Mouse (Mus musculus): ENCODE data around the gene Krtap7-1. TPM values are rescaled to one million over a fixed set of nuclear protein-coding genes. Genes with fewer than 3 reads are reported as not detected.

Krtap7-1 gene
- polyA plus RNA-seq, 1 experiment = not detected

GRCm38 (mm10) chr16:89513431-89513830 lies 5.3 kb upstream of the Krtap7-1 start:
- TF ChIP-seq CTCF (IDR thresholded peaks at IDR 0.05; ENCODE audit: low read depth, low read length) (no peak), POLR2A (IDR thresholded peaks at IDR 0.05; ENCODE audit: borderline replicate concordance, low read depth, low read length) (no peak)
- no peak overlapping the region for H3K4me3 ChIP-seq (ENCODE audit: insufficient read depth, low read length)

GRCm38 (mm10) chr16:89503571-89503970 lies 4.6 kb downstream of the Krtap7-1 start:
- TF ChIP-seq CTCF (IDR thresholded peaks at IDR 0.05; ENCODE audit: low read depth, low read length) (no peak), POLR2A (IDR thresholded peaks at IDR 0.05; ENCODE audit: borderline replicate concordance, low read depth, low read length) (no peak)
- H3K4me3 ChIP-seq (ENCODE audit: insufficient read depth, low read length) = no peak overlapping the region
- no peak overlapping the region for H3K27ac ChIP-seq (ENCODE audit: insufficient read depth, low read depth, low read length)
- H3K4me1 ChIP-seq (ENCODE audit: control insufficient read depth, insufficient read depth, low read length) = no peaks in the 10 kb centered on the region

More at GRCm38 (mm10) chr16:89513431-89513830, 5.3 kb upstream of the Krtap7-1 start:
- H3K27ac ChIP-seq (ENCODE audit: insufficient read depth, low read depth, low read length) = no peak overlapping the region
- no peaks in the 10 kb centered on the region for H3K4me1 ChIP-seq (ENCODE audit: control insufficient read depth, insufficient read depth, low read length)

GRCm38 (mm10) chr16:89501870-89502269 lies 6.3 kb downstream of the Krtap7-1 start:
- Histone ChIP-seq H3K27ac (ENCODE audit: insufficient read depth, low read depth, low read length) (no peak overlapping the region), H3K4me3 (ENCODE audit: insufficient read depth, low read length) (no peak overlapping the region), H3K4me1 (ENCODE audit: control insufficient read depth, insufficient read depth, low read length) (no peaks in the 10 kb centered on the region)
- no peak for TF ChIP-seq CTCF (IDR thresholded peaks at IDR 0.05; ENCODE audit: low read depth, low read length)
- TF ChIP-seq POLR2A (IDR thresholded peaks at IDR 0.05; ENCODE audit: borderline replicate concordance, low read depth, low read length) = no peak

GRCm38 (mm10) chr16:89497002-89497401 lies 11.1 kb downstream of the Krtap7-1 start:
- no peak overlapping the region for H3K4me3 ChIP-seq (ENCODE audit: insufficient read depth, low read length)
- no peaks in the 10 kb centered on the region for H3K4me1 ChIP-seq (ENCODE audit: control insufficient read depth, insufficient read depth, low read length)
- TF ChIP-seq CTCF (IDR thresholded peaks at IDR 0.05; ENCODE audit: low read depth, low read length) (no peak), POLR2A (IDR thresholded peaks at IDR 0.05; ENCODE audit: borderline replicate concordance, low read depth, low read length) (no peak)
- H3K27ac ChIP-seq (ENCODE audit: insufficient read depth, low read depth, low read length) = no peak overlapping the region

GRCm38 (mm10) chr16:89495394-89496153 lies 12.5 kb downstream of the Krtap7-1 start:
- no peaks in the 10 kb centered on the region for H3K4me1 ChIP-seq (ENCODE audit: control insufficient read depth, insufficient read depth, low read length)
- TF ChIP-seq POLR2A (IDR thresholded peaks at IDR 0.05; ENCODE audit: borderline replicate concordance, low read depth, low read length) = no peak
- no peak for TF ChIP-seq CTCF (IDR thresholded peaks at IDR 0.05; ENCODE audit: low read depth, low read length)
- no peak overlapping the region for H3K27ac ChIP-seq (ENCODE audit: insufficient read depth, low read depth, low read length)
- no peak overlapping the region for H3K4me3 ChIP-seq (ENCODE audit: insufficient read depth, low read length)

GRCm38 (mm10) chr16:89487852-89488251 lies 20.3 kb downstream of the Krtap7-1 start, which contains the start of gene Krtap8-1:
Krtap8-1 (minus strand) TSS chr16:89487952.
- Histone ChIP-seq H3K4me3 (ENCODE audit: insufficient read depth, low read length) (no peak within 1 kb of the TSS), H3K27ac (ENCODE audit: insufficient read depth, low read depth, low read length) (no peak within 1 kb of the TSS), H3K4me1 (ENCODE audit: control insufficient read depth, insufficient read depth, low read length) (no peaks in the 10 kb centered on the region)
- TF ChIP-seq POLR2A (IDR thresholded peaks at IDR 0.05; ENCODE audit: borderline replicate concordance, low read depth, low read length) (no peak), CTCF (IDR thresholded peaks at IDR 0.05; ENCODE audit: low read depth, low read length) (no peak)

GRCm38 (mm10) chr16:89477679-89478314 lies 30.3 kb downstream of the Krtap7-1 start:
- Histone ChIP-seq H3K27ac (ENCODE audit: insufficient read depth, low read depth, low read length) (no peak overlapping the region), H3K4me1 (ENCODE audit: control insufficient read depth, insufficient read depth, low read length) (no peaks in the 10 kb centered on the region), H3K4me3 (ENCODE audit: insufficient read depth, low read length) (no peak overlapping the region)
- TF ChIP-seq POLR2A (IDR thresholded peaks at IDR 0.05; ENCODE audit: borderline replicate concordance, low read depth, low read length) (no peak), CTCF (IDR thresholded peaks at IDR 0.05; ENCODE audit: low read depth, low read length) (no peak)

- Histone ChIP-seq H3K4me1 (ENCODE audit: control insufficient read depth, insufficient read depth, low read length) (no peaks in the 10 kb centered on the region), H3K4me3 (ENCODE audit: insufficient read depth, low read length) (no peak overlapping the region), H3K27ac (ENCODE audit: insufficient read depth, low read depth, low read length) (no peak overlapping the region)
- TF ChIP-seq POLR2A (IDR thresholded peaks at IDR 0.05; ENCODE audit: borderline replicate concordance, low read depth, low read length) (no peak), CTCF (IDR thresholded peaks at IDR 0.05; ENCODE audit: low read depth, low read length) (no peak)
Observed at GRCm38 (mm10) chr16:89461189-89461588, 46.9 kb downstream of the Krtap7-1 start.

Other genes starting within 250 kb of the Krtap7-1 start
- not detected in 2 replicates for gene Krtap21-1, start 104.5 kb downstream of the Krtap7-1 start, polyA plus RNA-seq (2012; ENCODE audit: insufficient read depth, insufficient read length, missing spikeins)
- not detected in 2 replicates for gene Krtap6-2, start 88.2 kb downstream of the Krtap7-1 start, polyA plus RNA-seq (2012; ENCODE audit: insufficient read depth, insufficient read length, missing spikeins)
- gene Krtap8-1, start 20.4 kb downstream of the Krtap7-1 start, polyA plus RNA-seq (2012; ENCODE audit: insufficient read depth, insufficient read length, missing spikeins) = not detected in 2 replicates
- not detected in 2 replicates for gene Krtap11-1, start 62.9 kb upstream of the Krtap7-1 start, polyA plus RNA-seq (2012; ENCODE audit: insufficient read depth, insufficient read length, missing spikeins)

All from bone marrow macrophage, adult 2 months (primary cell).